Mouse (Mus musculus) gastrocnemius, adult 18-20 months (tissue): ENCODE measurements around the gene Fuk. TPM values are rescaled to one million over a fixed set of nuclear protein-coding genes. Genes with fewer than 3 reads are reported as not detected.
"Not testable (repeated sequence)": the region's sequence is repeated elsewhere in the genome, so short reads cannot be mapped to it uniquely, and the experiment has no call there.

Source experiments
- DNase-seq: peaks from one replicate; pipeline ENCODE4 v3.0.0; 2021; ENCODE audit warnings: low spot score
- long read RNA-seq, 2 experiments: library from polyadenylated mRNA; stranded (forward); transcript quantifications; one replicate each; pipeline ENCODE4 v2.0.0; 2021
- total RNA-seq, 2 experiments: library from RNA; stranded (reverse); gene quantifications; 2 replicates each; pipeline ENCODE4 v1.2.3; 2021

Gene Fuk
- 1 to 10 TPM; 3.6 to 4.4 TPM for total RNA-seq
- long read RNA-seq, experiment 1, partial matches to known transcripts, result 1 of 6 reads
- long read RNA-seq, experiment 1, other reads (novel, unspliced or antisense), result 2 of 6 reads
- long read RNA-seq, experiment 2, partial matches to known transcripts, result 1 of 3 reads
- long read RNA-seq, experiment 2, other reads (novel, unspliced or antisense), result 1 of 3 reads

DNA sequence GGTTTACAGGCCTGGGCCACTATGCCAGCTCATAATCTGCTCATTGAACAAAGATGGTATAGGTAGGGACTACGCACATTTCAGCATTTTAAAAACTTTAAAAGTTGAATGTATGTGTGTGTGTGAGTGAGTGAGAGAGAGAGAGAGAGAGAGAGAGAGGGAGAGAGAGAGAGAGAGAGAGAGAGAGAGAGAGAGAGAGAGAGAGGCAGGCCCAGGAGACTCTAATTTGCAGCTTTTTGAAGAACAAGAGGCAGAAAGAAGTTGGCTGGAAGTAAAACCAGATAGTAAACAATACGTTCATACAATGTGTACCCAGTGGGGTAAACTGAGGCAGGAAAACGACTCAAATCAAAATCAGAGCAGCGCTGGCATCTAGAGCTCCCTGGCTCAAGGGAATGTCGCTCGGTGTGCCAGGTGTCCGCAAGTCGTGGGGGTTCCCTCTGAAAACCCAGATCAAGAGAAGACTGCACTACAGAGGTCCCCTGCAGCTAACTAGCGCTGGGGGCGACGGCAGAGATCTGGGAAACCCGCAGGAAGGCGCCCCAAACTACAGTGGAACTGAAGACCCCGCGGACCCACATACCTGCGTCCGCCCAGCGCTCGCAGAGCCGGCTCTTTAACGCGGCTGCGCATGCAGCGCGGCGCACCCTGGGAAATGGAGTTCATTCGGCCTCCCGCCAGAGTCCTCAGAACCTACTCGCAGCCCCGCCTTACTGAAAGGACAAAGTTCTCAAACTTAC is at the start of gene Fuk:
TSS of gene Fuk (minus strand) at position 650 of the 740 bp plus-strand sequence.
- peak; percentile 85 for DNase-seq

DNA sequence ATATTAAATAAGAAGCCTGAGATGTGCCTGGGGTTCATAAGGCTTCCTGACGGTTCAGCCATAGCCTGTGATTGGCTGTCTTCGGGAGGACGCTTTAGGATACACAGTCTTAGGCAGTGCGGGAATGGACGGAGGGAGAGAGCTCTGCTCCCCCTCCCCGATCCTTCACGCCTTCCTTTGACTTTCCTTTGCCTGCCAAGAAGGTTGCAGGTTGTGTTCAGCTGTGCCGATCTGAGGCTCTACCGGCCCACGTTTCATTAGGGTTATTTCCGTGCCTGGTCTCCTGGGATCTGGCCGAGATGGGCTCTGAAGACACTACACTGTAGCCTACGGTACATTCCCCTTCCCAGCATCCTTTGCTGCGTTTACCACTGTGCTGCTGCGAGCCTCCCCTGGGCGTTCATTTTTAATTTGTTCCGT is 47.8 kb upstream of the Fuk start:
- peak; percentile 58 for DNase-seq

DNA sequence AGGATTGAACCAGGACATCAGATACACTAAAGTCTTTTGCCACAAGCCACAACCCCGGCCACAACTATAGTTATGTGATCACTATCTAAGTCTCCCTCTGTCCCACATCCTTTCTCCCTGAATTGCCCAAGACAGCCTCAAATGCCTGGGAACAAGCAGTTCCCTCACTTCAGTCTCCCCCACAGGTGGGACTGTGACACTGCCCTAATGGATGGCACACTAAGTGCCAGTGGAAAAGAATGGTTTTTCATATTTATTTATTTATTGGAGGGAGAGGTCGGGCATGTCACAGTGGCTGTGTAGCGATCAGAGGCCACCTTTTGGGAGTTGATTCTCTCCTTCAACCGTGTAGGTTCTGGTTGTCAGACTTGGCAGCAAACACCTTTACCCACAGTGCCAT is 43.4 kb upstream of the Fuk start:
- DNase-seq, result no peak

DNA sequence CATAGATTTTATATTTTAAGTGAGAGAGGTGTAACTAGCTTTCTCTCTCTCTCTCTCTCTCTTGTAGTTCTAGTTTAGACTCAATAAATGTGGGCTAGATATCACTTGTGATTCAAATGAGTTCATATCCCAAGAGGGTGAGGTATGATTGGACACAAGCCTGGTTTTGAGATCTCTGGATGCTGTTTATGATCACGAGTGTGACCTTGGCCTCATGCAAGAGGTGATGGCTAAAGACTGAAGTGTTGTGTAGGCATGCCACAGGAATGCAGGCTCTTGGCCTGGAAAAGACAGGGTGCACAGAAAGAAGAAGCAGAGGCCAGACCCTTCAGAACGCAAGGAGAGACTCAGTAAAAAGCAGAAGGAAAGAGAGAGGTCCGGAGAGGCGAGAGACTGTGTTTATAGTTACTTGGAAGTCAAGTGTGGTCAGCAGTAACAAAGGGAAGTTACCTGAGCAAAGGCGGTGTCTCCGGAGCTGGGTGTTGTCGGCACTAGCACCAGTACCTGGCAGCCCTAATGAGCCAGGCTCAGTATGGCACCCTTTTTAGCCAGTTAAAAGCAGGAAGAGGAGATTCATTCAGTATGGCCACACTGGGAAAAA is 42.1 kb upstream of the Fuk start:
- DNase-seq, result peak; percentile 56

DNA sequence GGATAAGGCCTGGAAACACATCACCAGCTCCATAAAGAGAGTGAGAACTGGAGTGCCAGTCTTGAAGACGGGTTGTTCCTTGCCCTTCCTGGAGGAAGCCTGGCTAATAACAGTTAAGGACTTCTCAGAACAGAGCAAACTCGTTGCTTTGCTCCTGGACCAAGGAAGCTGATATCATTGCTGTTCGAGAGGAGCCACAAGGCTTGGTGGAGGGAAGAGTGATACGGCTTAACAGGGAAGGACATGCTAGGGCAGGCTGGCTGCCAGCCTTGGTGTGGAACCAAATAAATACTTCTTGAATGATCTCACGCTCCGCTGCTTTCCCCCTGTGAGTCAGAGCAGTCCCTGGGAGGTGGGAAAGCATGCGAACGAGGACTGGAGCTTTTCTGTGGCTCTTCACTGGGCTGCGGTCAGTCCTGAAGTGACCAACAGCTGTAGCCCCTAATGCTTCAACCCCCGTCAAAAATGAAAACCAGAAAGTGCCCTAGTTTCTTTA is 39.2 kb upstream of the Fuk start:
- DNase-seq, result peak; percentile 91

DNA sequence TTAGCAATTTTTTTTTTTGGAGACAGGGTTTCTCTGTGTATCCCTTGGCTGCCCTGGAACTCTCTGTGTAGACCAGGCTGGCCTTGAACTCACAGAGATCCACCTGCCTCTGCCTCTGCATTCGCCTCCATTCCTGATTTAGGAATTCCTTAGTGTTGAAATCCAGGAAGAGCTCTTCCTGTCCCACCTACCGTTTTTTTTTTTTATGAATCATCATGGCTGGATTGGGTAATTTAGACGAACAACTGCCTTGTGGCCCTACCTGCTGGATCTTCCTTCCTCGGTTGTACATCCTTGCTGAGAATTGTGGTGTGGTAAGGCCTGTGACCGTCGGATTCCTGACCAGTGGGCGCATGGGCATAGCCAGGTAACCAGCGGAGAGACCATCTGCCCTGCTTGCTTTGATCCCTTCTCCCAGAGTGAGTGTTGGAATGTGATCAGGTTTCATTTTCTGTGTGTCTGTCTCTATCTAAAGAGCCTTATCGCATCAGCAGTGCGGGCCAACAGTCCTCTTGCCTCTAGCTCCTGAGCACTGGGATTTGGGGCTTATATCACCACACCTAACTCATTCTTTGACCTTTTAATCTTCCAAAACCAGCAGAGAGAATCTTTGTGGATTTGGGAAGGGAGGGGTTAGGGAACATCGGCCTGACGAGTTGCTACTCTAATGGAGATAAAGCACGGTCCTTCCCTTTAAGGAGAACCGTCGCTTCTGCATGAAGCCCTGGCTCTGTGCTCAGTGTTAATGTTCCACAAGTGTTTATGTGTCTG is 38.6 kb upstream of the Fuk start:
- no peak for DNase-seq

DNA sequence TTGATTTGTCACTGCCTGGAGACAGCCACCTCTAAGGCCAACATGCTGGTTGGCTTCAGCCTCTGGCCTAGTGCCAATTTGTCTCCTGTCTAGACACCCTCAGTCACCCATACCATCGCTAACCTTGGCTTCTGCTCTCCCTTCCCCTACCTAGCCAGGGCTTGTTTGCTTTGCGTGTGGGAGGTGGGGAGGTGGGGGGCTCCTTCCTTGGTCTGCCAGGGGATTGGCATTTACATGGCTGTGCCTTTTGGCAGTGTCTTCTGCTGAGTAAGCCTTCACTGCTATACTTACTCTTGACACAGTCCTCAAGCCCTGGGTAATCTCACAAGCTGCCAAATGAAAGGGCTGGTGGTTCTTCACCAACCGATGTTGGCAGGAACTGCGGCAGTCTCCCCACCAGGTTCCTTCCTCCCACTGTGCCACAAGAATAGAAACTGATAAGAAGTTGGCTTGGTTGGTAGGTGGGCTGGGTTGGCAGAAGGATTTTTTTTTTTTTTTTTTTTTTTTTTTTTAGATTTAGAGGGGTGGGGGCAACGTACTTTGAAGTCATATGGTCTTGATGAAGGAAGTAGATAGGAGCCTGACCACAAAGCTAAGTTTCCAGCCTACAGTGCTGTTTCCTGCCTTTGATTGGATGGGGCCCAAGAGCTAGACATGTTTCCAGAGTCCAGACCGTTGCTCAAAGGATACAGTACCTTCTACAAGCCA is 36.7 kb upstream of the Fuk start:
- DNase-seq, result peak; percentile 59

DNA sequence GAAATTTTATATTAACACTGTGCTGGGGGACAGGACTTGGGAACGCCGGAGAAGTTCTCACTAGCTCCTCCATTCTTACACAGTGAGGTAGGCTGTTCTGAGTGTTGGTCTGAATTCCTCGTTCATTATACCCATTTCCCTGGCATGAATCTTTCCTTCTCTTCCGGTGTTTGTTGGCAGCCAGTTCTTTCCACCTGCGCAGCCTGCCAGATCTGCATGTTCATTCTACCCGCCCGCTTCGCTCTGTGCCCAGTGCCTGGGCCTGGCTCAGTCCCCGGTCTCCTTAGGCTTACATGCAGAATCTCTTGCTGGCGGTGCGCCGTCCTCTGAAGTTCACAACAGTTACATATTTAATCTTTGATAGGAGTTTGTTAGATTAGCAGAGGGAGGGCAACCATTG is 33.9 kb upstream of the Fuk start:
- DNase-seq, result peak; percentile 75

DNA sequence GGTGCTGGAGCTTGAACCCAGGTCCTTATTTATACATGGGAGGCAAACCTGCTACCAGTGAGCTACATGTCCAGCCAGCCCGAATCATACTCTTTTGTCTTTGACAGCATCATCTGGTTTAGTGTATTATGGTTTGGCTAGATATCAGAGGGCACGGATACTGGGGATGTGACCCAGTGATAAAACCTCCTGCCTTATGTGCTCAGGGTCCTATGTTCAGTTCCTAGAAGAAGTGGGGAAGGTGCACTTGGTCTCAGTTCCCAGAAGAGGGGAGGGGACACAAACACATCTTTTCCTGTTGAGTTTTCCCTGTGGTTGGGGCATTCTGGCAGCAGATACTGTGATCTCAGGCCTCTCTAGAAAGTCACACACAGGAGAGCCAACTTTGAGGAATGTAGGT is 31.0 kb upstream of the Fuk start:
- no peak for DNase-seq

DNA sequence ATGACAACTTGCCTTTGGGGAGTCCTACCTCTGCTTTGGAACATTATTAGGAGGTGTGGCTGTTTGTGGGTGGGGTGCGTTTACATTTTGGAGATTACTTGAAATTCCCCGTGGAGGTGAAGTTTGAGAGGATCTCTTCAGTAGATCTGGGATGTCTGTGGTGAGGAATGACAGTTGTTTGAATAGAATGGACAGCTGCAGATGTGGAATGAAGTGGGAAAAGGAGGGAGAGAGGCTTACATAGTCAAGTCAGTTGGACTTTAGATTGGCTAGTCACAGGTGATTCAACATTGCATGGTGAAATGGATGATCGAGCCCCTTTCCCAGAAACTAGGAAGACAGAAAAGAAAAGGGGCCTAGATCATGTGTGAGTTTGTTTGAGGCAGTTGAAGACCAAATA is 30.2 kb upstream of the Fuk start:
- no peak for DNase-seq

DNA sequence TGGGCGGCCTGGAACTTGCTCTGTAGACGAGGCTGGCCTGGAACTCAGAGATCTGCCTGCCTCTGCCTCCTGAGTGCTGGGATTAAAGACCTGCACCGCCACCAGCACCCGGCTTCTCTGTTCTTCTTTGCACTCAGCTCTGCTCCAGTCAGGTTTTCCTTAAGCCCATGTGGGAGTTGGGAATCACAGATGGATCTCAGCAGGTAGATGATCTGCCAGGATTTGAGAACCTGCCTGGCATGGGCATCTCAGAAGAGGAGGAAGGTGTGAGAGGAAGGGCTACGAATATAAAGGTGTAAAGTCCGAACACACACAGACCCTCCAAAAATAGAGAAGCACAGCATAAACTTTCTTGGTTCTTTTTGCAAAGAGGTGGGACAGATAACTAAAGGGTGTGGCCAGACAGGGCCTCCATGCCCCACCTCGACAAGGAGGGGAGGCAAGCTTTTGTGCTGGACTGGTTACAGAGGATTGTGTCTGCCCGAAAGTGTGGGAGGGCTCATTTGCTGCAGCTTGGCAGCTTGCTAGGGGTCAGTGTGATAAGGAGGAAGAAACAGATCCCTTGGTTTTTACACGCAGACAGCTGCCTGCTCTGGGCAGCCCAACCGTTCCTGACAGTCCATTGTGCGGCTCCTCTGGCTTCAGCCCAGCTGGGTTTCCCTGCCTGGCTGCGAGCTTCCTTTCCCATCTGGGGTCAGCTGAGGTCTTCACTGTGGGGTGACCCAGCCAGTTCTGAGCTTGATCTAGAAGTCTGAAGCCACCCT is 29.1 kb upstream of the Fuk start:
- peak; percentile 55 for DNase-seq

DNA sequence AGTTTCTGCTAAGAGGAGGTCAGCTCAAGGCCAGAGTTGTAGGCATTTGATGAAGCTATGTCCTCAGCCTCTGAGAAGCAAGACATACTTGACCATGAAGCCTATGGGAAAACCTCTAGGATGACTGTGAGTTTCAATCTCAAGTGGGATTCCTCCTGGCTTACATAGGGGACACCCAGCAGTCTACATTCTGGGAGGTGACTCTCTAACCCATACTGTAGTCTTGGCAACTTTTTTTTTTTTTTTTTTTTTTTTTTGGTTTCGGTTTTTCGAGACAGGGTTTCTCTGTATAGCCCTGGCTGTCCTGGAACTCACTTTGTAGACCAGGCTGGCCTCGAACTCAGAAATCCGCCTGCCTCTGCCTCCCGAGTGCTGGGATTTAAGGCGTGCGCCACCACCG is 27.4 kb upstream of the Fuk start:
- not testable (repeated sequence) for DNase-seq

DNA sequence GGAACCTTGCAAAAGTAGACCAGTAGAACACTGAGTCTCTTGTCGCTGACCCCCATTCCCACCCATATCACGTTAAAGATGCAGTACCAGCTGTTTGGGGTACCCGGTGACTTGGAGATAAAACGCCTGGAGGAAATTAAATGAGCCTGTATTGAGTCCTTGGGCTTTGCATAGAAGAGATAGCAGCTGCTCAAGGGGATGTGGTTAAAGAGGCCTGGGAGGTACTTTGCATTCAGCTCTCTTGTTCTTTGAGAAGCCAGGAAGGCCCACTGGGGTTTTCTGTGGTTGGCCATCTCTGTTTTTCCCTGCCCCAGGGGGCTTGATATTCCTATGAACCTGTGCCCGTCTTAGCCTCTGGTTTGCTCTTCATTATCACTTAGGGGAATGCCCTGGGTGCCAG is 26.8 kb upstream of the Fuk start:
- DNase-seq, result no peak

DNA sequence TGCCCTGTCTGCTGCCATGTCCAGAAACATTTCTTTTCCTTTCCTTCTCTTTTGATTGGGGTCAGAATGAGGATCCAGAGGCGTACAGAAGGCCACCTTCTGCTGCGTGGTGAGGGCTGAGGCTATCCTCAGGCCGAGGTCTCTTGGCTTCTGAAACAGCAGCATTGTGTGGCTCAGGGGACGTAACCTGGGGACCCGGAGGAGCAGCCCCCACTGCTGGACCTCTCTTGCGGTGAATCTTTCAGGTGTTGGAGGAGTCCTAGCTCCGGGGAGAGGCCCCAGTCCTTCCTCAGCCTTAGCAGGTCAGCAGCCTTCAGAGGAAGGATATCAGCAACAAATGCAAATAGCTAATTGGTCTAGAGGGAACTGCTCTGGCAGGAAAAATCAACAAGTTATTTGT is 26.1 kb upstream of the Fuk start:
- no peak for DNase-seq

DNA sequence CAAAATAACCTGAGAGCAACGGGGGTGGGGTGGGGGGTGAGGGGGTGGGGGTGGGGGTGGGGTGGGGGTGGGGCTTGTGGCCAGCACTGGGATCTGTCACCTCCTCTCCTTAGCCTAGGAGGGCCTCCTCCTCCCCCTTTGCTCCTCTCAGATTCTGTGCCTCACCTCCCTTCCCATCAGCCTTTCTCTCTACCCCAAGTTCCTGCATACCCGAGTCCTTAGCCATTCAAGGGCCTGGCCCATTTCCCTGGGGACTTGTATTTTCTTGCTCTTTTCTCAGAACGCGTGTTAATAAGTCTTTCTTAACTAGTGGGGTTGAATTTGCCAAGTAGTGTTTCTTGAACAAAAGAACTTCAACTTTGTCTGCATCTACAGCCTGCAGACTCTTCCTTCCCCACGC is 24.4 kb upstream of the Fuk start:
- DNase-seq, result no peak

DNA sequence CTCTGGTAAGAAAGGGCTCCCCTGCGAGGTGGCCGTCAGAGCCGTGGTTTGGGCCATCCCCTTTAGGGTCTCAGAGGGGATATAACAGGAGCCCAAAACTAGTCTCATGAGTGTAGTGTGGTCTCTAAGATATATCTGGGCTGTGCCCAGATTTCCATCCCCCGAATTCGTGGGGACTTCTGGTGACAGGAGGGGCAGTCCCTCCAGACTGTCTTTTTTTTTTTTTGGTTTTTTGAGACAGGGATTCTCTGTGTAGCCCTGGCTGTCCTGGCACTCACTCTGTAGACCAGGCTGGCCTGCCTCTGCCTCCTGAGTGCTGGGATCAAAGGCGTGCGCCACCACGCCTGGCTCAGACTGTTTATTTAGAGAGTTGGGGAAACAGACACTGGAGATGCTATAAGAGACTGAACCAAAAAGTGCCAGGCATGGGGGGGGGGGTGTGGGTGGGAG is 23.4 kb upstream of the Fuk start:
- DNase-seq, result no peak

DNA sequence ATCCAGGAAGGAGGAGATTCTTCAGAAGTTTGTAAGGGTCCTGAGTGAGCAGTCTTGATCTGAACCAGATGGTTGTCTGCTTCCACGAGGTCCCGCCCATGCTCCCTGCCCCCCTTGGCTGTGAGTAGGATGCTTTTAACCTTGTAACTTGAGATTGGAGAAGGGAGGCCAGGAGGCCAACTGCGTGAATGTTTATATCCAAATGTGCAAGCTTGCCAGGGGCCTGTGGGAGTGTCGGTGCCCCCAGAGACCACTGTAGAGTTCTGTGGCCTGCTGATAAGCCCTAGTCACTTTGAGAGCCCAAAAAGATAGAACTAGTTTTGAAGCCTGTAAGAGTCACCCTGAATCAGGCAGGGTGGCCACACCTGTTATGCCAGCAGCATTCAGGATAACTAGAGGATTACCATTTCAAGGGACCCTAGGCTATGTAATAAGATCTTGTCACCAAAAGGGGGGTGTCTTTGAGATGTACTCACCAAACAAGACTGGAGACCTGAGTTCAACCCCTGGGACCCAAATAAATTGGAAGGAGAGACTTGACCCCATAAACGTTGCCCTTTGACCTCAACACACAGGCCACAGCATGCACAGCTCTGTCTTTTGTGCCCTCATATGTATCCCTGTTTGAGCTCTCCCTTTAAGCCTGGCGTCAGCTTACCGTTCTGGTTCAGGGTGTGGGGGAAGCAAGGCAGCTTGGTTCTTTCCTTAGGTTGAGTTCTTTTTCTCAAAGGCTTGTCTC is 19.4 kb upstream of the Fuk start:
- DNase-seq, result peak; percentile 75

DNA sequence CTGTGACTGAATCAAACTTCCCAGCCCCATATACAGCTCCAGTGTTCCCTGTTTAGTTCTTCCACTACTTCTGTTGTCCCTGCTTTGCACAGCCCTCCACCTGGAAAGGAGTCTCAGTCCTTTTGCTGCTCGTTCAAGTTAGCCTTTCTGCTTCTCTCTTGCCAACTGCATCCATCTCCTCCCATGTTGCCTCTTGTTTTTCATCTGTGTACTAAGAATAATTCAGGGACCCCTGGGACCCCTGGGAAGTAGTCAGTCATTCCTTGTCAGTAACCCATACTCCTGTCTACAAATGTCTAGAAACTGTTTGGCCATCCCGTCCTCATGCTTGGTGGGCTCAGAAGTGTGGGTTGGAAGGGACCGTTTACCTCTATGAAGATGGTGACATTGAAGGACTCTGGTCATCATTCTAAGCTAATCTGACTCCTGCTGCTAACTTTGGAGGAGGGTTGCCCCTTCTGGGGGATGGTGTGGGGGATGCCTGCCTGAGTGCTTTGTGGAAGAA is 18.5 kb upstream of the Fuk start:
- DNase-seq, result no peak

DNA sequence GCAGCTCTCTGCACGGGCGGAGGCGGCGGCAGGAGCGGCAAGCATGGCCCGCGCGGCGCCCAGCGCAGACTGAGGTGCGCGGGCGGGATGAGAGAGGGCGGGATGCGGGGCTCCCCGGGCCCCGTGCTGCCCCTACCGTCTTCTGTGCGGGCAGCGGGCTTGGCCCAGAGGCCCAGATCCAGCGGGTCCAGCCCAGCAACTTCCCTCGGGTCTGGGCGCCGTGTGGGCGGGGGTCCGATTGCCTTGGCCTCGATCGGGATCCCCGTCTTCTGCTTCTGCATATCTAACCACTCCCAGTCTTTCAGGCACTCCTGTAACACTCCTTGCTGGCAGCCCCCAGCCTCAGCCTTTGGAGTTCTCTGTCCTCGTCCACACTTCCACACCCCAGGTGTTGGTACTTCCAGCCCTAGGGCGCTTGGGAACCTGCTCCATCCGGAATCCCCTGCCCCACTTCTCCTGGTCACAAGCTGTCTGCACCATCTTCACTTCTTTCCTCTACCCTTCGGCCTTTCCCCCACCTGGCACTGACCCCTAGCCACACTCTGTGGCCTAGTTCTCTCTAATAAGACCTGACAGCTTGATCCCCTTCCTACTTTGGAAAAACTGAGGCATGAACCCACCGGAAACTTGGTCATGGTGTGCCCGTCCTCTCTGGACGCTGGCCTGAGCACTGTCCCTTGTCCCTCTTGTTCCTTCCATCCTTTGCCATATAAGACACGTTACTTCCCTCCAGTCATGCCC is 17.9 kb upstream of the Fuk start:
- peak; percentile 33 for DNase-seq
